In the genomic region with DNA sequence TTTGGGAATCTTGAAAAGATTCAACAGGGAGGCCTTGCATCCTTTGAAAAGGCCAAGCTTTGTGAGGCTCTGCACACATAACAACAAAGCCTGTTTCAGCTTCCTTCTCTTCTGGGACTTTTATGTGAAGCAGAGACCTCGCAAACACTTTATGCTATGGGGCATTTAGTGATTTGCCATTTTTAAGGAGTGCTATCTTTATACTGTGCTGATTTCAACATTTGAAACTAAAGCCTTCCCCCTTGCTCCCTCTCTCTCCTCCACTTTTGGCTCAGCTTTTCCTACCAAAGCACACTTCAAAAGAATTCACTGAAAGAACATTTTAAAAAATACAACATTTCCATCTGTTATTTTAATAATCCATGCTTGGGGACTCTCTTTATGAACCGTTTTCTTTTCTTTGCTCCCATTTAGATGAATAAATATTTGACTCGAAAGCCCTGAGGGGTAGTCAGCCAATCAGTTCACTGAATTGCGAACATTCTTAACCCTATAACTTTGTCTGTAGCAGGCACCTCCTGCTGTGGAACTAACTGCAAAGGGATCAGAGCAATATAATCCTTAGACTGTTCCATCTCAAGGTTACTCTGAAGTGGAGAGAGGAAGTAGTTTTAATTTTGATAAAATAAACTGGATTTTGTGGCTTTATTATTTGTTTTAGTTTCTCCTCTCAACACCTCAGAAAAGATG, we compare ENCODE assay signal across 18 mouse cellular contexts.
A peak's percentile ranks its signal among the peaks of the same experiment; 100 is the strongest.
DNase-seq lines count a peak whose midpoint lies in the region; ATAC-seq and TF ChIP-seq lines count a peak whose summit lies in the region.
"Had no signal": no experiment of that assay in that cellular context is flagged by ENCODE, and none has a peak within 500 bp of the region (broad histone marks: within the 10 kb centered on the region; RNA-seq: fewer than 3 reads in every experiment).

No protein-coding gene starts in this region.

- H3K4me3 ChIP-seq in midbrain, embryonic 10.5 days = no peak overlapping the region
- H3K4me3 ChIP-seq in midbrain, postnatal 0 days (ENCODE audit: low read depth, low read length) = no peak overlapping the region
- no peak overlapping the region for H3K4me3 ChIP-seq in embryonic fibroblast, embryonic 13.5 days (ENCODE audit: insufficient read depth, low read length)
- no peak overlapping the region for H3K4me3 ChIP-seq in midbrain, embryonic 12.5 days
- H3K4me3 ChIP-seq: embryonic facial prominence, embryonic 12.5 days had no signal

- DNase-seq in midbrain, embryonic 10.5 days (ENCODE audit: low spot score) = no peak
- no peak for DNase-seq in midbrain, postnatal 0 days (ENCODE audit: low spot score)
- DNase-seq in retina, postnatal 1 day = peak; percentile 4
- no peak for DNase-seq in kidney, postnatal 10 days
- no peak for DNase-seq in lung, postnatal 10 days
- DNase-seq: adrenal gland, postnatal 36 days; cerebellum, postnatal 10 days; gastrocnemius, postnatal 36 days; kidney, adult 2 months; kidney, postnatal 36 days; lung, adult 18-20 months; lung, postnatal 36 days; thymus, adult 18-20 months had no signal

- H3K27me3 ChIP-seq in midbrain, embryonic 10.5 days (ENCODE audit: low read depth, poor library complexity, severe bottlenecking) = no peaks in the 10 kb centered on the region
- H3K27me3 ChIP-seq in midbrain, postnatal 0 days (ENCODE audit: insufficient read depth, low read length) = no peaks in the 10 kb centered on the region
- H3K27me3 ChIP-seq in midbrain, embryonic 12.5 days = no peaks in the 10 kb centered on the region
- H3K27me3 ChIP-seq: embryonic facial prominence, embryonic 12.5 days; Patski had no signal

- H3K4me1 ChIP-seq in midbrain, embryonic 10.5 days = peaks cover 8% of the 10 kb centered on the region
- no peaks in the 10 kb centered on the region for H3K4me1 ChIP-seq in midbrain, postnatal 0 days (ENCODE audit: insufficient read depth, low read length)
- no peaks in the 10 kb centered on the region for H3K4me1 ChIP-seq in embryonic fibroblast, embryonic 13.5 days (ENCODE audit: control insufficient read depth, insufficient read depth, low read length)
- no peaks in the 10 kb centered on the region; the same call in 1 of the 2 replicates for H3K4me1 ChIP-seq in midbrain, embryonic 12.5 days
- H3K4me1 ChIP-seq: embryonic facial prominence, embryonic 12.5 days had no signal

- WGBS in midbrain, embryonic 10.5 days = 48% methylated on average over 4 of the region's 4 CpGs
- WGBS in midbrain, postnatal 0 days = 14% methylated on average over 4 of the region's 4 CpGs
- WGBS in midbrain, embryonic 12.5 days = 28% methylated on average over 4 of the region's 4 CpGs

- no peak for ATAC-seq in midbrain, postnatal 0 days (ENCODE audit: low FRiP score)
- ATAC-seq in midbrain, embryonic 12.5 days (ENCODE audit: low FRiP score, low read depth) = peak; percentile 66; the same call in 1 of the 2 replicates
- ATAC-seq: activated CD4-positive, CD25-positive, alpha-beta regulatory T cell, adult 4 months; Patski had no signal

- no peaks in the 10 kb centered on the region for H3K36me3 ChIP-seq in midbrain, embryonic 10.5 days
- H3K36me3 ChIP-seq in midbrain, postnatal 0 days (ENCODE audit: insufficient read depth, low read length) = no peaks in the 10 kb centered on the region
- no peaks in the 10 kb centered on the region for H3K36me3 ChIP-seq in midbrain, embryonic 12.5 days
- H3K36me3 ChIP-seq: embryonic facial prominence, embryonic 12.5 days had no signal

- no peaks in the 10 kb centered on the region for H3K9me3 ChIP-seq in midbrain, embryonic 10.5 days (replicated peaks)
- no peaks in the 10 kb centered on the region for H3K9me3 ChIP-seq in midbrain, postnatal 0 days (ENCODE audit: low read length)
- H3K9me3 ChIP-seq in midbrain, embryonic 12.5 days = no peaks in the 10 kb centered on the region

- no peak for TF ChIP-seq CTCF in midbrain, postnatal 0 days (IDR thresholded peaks at IDR 0.05)
- no peak for TF ChIP-seq CTCF in embryonic fibroblast, embryonic 13.5 days (IDR thresholded peaks at IDR 0.05; ENCODE audit: borderline replicate concordance, insufficient read depth, low read length)

- TF ChIP-seq POLR2A in embryonic fibroblast, embryonic 13.5 days (IDR thresholded peaks at IDR 0.05; ENCODE audit: low read depth, low read length) = no peak

- no peak overlapping the region for H3K9ac ChIP-seq in midbrain, postnatal 0 days (replicated peaks; ENCODE audit: low read length, poor library complexity, severe bottlenecking)
- no peak overlapping the region for H3K9ac ChIP-seq in midbrain, embryonic 12.5 days (replicated peaks)
- H3K9ac ChIP-seq: embryonic facial prominence, embryonic 12.5 days had no signal

- H3K27ac ChIP-seq in midbrain, embryonic 10.5 days (replicated peaks) = 0 out of 2 replicates have a peak overlapping the region, but pooled peaks have one; percentile 47
- H3K27ac ChIP-seq in midbrain, postnatal 0 days (ENCODE audit: low read depth, low read length) = no peak overlapping the region
- peak overlapping the region; percentile 40; the same call in 1 of the 2 replicates for H3K27ac ChIP-seq in embryonic fibroblast, embryonic 13.5 days (ENCODE audit: insufficient read depth, low read length)
- H3K27ac ChIP-seq in midbrain, embryonic 12.5 days (replicated peaks) = no peak overlapping the region
- H3K27ac ChIP-seq: embryonic facial prominence, embryonic 12.5 days had no signal

- no peak overlapping the region for H3K4me2 ChIP-seq in midbrain, postnatal 0 days (ENCODE audit: low read depth, low read length, poor library complexity, severe bottlenecking)
- H3K4me2 ChIP-seq in midbrain, embryonic 12.5 days (replicated peaks) = no peak overlapping the region
- H3K4me2 ChIP-seq: embryonic facial prominence, embryonic 12.5 days had no signal

Comparison
In these comparisons a context has a peak if more than half of its experiments do, and no peak if none do; other contexts are left out.
1. H3K27ac ChIP-seq: peak in midbrain, embryonic 10.5 days (single experiment) and embryonic fibroblast, embryonic 13.5 days (single experiment); none in midbrain, postnatal 0 days (single experiment) and midbrain, embryonic 12.5 days (single experiment).